Mouse (Mus musculus) gonadal fat pad, adult 2 months (tissue): ENCODE data around the gene Brat1. TPM values are rescaled to one million over a fixed set of nuclear protein-coding genes. Genes with fewer than 3 reads are reported as not detected.
A peak's percentile ranks its signal among the peaks of the same experiment; 100 is the strongest.
"Not testable (repeated sequence)": the region's sequence is repeated elsewhere in the genome, so short reads cannot be mapped to it uniquely, and the experiment has no call there.

Experiments
- DNase-seq: peaks from one replicate; pipeline ENCODE4 v3.0.0-alpha.2; 2012; ENCODE audit warnings: low read depth
- polyA plus RNA-seq: library from polyadenylated mRNA; depleted of rRNA; stranded (reverse); fragments of >200 nt; gene quantifications from 2 replicates; pipeline ENCODE4 v1.2.3, GENCODE M21; 2012; rRNA removed

Brat1 gene
- 27.2 and 33.7 TPM in 2 replicates for polyA plus RNA-seq

- peak; percentile 83 for DNase-seq
Measured at GRCm38 (mm10) chr5:140704378-140705251, at the start of gene Brat1. Gene Brat1, plus strand, starts transcription at chr5:140705011.

- DNase-seq, result no peak
Measured at GRCm38 (mm10) chr5:140659607-140660272, 45.1 kb upstream of the Brat1 start.

- no peak for DNase-seq
Measured at GRCm38 (mm10) chr5:140660398-140660797, 44.4 kb upstream of the Brat1 start.

- no peak for DNase-seq
Measured at GRCm38 (mm10) chr5:140661427-140661826, 43.4 kb upstream of the Brat1 start.

- DNase-seq, result no peak
Measured at GRCm38 (mm10) chr5:140661875-140662643, 42.8 kb upstream of the Brat1 start.

GRCm38 (mm10) chr5:140662741-140663592, 41.8 kb upstream of the Brat1 start:
- no peak for DNase-seq

GRCm38 (mm10) chr5:140663621-140664180, 41.1 kb upstream of the Brat1 start:
- no peak for DNase-seq

- DNase-seq, result no peak
Measured at GRCm38 (mm10) chr5:140672115-140672514, 32.7 kb upstream of the Brat1 start.

- DNase-seq, result not testable (repeated sequence)
Measured at GRCm38 (mm10) chr5:140672603-140673002, 32.2 kb upstream of the Brat1 start.

GRCm38 (mm10) chr5:140674036-140674435, 30.8 kb upstream of the Brat1 start:
- DNase-seq, result no peak

- no peak for DNase-seq
Measured at GRCm38 (mm10) chr5:140675079-140675478, 29.7 kb upstream of the Brat1 start.

- DNase-seq, result no peak
Measured at GRCm38 (mm10) chr5:140675640-140676039, 29.2 kb upstream of the Brat1 start.

GRCm38 (mm10) chr5:140677137-140677536, 27.7 kb upstream of the Brat1 start:
- no peak for DNase-seq

- no peak for DNase-seq
Measured at GRCm38 (mm10) chr5:140680051-140680450, 24.8 kb upstream of the Brat1 start.

GRCm38 (mm10) chr5:140680950-140681349, 23.9 kb upstream of the Brat1 start:
- DNase-seq, result no peak

GRCm38 (mm10) chr5:140682113-140682512, 22.7 kb upstream of the Brat1 start:
- DNase-seq, result no peak

- DNase-seq, result no peak
Measured at GRCm38 (mm10) chr5:140684343-140685148, 20.3 kb upstream of the Brat1 start.

GRCm38 (mm10) chr5:140688434-140688833, 16.4 kb upstream of the Brat1 start:
- no peak for DNase-seq

- no peak for DNase-seq
Measured at GRCm38 (mm10) chr5:140695987-140696386, 8.8 kb upstream of the Brat1 start.

- no peak for DNase-seq
Measured at GRCm38 (mm10) chr5:140699776-140700175, 5.0 kb upstream of the Brat1 start.
